Mouse (Mus musculus): ENCODE data around the gene Trmu.

Trmu gene

GRCm38 (mm10) chr15:85897113-85897512, 18.0 kb downstream of the Trmu start:
- no peak for DNase-seq (ENCODE audit: low read depth, low spot score)

GRCm38 (mm10) chr15:85899396-85899795, 20.3 kb downstream of the Trmu start:
- DNase-seq (ENCODE audit: low read depth, low spot score) = no peak

GRCm38 (mm10) chr15:85900318-85900717, 21.2 kb downstream of the Trmu start:
- no peak for DNase-seq (ENCODE audit: low read depth, low spot score)

- no peak for DNase-seq (ENCODE audit: low read depth, low spot score)
Observed at GRCm38 (mm10) chr15:85900801-85901200, 21.7 kb downstream of the Trmu start.

GRCm38 (mm10) chr15:85902505-85902904, 23.4 kb downstream of the Trmu start:
- no peak for DNase-seq (ENCODE audit: low read depth, low spot score)

- DNase-seq (ENCODE audit: low read depth, low spot score) = no peak
Observed at GRCm38 (mm10) chr15:85903826-85904225, 24.7 kb downstream of the Trmu start.

GRCm38 (mm10) chr15:85908660-85909491, 29.8 kb downstream of the Trmu start:
- DNase-seq (ENCODE audit: low read depth, low spot score) = no peak

GRCm38 (mm10) chr15:85909492-85909829, 30.3 kb downstream of the Trmu start:
- DNase-seq (ENCODE audit: low read depth, low spot score) = no peak

- no peak for DNase-seq (ENCODE audit: low read depth, low spot score)
Observed at GRCm38 (mm10) chr15:85909931-85910330, 30.8 kb downstream of the Trmu start.

GRCm38 (mm10) chr15:85913605-85914004, 34.5 kb downstream of the Trmu start:
- peak; percentile 73 for DNase-seq (ENCODE audit: low read depth, low spot score)

GRCm38 (mm10) chr15:85919191-85919891, 40.2 kb downstream of the Trmu start:
- DNase-seq (ENCODE audit: low read depth, low spot score) = no peak

GRCm38 (mm10) chr15:85919892-85920248, 40.8 kb downstream of the Trmu start:
- no peak for DNase-seq (ENCODE audit: low read depth, low spot score)

GRCm38 (mm10) chr15:85921855-85922254, 42.7 kb downstream of the Trmu start:
- DNase-seq (ENCODE audit: low read depth, low spot score) = no peak

GRCm38 (mm10) chr15:85928161-85928560, 49.0 kb downstream of the Trmu start:
- DNase-seq (ENCODE audit: low read depth, low spot score) = no peak

- DNase-seq (ENCODE audit: low read depth, low spot score) = no peak
Observed at GRCm38 (mm10) chr15:85935627-85936049, 56.5 kb downstream of the Trmu start.

Data from CD4-positive helper T cell, adult 2 months (primary cell).